Mouse (Mus musculus): Measurements from ENCODE around the gene Bsn.
"Not testable (repeated sequence)": the region's sequence is repeated elsewhere in the genome, so short reads cannot be mapped to it uniquely, and the experiment has no call there.

Gene Bsn

DNA sequence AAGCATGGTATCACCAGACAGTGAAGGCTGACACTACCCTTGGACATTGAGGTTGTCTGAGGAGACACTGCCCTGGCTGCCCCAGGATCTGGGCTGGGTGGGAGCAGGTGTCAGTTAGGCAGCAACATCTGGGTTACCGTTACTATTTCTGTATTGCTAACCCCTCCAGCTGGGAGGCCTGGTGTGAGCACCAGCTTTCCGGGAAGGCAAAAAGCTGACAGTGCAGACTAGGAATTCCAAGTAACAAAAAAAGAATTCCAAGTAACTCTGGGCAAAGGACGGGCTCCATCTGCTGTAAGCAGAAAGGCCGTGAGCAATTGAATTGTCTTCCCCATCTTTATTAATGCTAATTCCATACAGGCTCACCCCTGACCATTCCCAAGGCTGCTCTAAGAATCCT, 8.4 kb upstream of the Bsn start:
- no peak for DNase-seq (ENCODE audit: low spot score in 2 of 2)

DNA sequence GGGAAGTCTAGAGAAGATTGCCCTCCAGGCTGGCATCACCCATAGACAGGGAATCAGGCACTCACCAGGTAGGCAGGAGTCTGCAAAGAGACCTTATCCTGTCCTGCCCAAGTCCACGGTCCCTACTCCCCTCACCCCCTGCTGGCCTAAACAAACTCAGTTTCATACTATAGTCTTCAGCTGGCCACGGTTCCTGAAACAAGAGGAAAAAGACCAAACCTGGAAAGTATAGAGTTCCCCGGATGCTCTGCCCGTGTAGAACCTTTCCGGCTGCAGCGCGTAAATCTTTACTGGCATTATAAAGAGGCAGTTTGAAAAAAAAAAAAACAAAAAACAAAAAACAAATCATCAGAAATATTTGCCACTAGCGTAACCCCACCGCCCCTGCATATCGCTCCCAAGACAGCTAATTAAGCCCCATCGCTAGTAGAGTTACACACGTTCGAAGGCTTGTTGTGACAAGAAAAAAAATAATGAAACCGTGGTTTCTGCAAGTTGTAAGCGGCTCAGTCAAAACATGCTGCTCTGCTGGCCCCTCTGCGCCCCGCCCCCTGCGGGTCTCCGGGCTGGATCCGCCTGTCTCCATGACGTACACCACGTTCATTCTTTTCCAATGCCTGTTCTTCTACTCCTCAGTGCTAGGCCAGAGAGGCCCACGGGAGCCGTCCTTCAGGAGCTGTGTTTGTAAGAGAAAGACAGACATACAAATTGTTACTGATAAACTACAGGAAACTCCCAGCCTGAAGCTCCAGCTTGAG, 6.9 kb upstream of the Bsn start:
- no peak for DNase-seq (ENCODE audit: low spot score in 2 of 2)

DNA sequence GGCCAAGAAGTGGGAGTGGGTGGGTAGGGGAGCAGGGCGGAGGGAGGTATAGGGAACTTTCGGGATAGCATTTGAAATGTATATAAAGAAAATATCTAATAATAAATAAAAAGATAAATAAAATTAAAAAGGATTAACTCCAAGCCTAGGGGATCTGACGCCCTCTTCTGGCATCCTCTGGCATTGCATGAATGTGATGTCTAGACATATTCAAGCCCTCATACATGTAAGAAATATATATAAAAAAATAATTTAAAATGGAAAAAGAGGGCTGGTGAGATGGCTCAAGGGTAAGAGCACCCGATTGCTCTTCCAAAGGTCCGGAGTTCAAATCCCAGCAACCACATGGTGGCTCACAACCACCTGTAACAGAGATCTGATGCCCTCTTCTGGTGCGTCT, 6.0 kb upstream of the Bsn start:
- DNase-seq (ENCODE audit: low spot score in 2 of 2): not testable (repeated sequence)

DNA sequence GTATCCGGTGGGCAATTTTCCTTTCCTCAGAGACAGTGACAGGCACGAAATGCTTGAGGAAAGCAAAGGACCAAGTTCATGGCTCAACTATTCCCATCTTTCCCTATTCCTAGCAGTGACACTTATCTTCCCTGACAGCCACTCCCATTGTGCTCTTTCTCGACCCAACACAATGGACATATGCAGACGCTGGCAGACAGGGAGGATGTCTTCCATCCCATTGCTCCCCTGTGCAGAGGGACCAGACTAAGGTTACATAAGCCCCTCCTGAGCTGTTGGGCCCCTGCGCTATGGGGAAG, 747 bp downstream of the Bsn start:
- DNase-seq (ENCODE audit: low spot score in 2 of 2): no peak

DNA sequence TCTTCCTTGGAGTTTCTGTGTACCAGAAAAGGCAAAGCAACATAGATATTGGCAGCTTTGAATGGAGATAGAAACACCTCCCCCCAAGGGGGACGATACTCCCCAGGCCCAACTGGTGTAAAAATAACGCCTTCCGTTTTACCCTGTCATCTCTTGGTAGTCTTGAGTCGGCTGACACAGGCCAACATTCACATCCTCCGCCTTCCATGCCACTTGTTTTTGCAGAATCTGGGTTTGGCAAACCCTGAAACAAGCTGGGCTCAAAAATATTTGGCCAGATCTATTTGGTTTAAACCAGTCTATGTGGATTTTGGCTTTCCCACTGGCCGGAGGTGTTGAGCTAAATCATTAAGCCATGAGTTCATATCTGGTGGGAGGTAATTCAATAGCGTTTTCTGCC, 1.2 kb downstream of the Bsn start:
- DNase-seq (ENCODE audit: low spot score in 2 of 2): no peak

DNA sequence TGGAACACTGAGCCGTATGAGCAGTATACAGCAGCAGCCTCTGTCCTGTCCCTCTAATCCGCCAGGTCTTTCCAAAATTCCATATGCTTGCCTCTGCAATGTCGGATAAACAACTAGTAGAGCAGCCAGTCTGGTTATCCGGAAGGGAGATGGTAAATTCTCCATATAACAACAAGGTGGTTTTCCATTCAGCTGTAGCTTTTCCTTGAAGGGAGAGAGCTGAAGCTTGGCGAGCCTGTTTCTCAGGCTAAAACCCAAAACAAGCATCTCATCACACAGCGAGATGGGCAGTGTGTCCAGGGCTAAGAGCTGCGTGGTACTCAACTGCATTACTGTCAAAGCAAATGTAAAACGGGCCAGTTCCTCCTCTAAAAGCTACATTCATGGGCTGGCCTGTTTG, 1.7 kb downstream of the Bsn start:
- no peak for DNase-seq (ENCODE audit: low spot score in 2 of 2)

DNA sequence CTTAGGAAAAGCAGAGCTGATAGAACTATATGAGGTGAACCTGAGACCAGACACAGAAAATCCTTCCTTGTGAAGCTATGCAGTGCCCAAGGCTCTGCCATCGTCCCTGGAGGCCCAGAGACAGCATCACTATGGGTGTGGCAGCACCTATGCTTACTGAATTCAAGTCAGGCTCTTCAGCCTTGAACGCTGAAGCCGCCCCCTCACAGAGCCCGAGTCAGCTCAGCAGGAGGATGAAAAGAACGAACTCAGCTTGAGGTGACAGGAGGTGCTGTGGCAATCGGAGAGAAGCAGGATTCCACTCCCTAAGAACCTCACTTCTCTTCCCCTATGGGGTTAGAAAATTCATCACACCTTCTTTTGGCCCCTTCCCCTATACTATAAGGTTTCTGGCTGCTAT, 2.6 kb downstream of the Bsn start:
- DNase-seq (ENCODE audit: low spot score in 2 of 2): no peak

DNA sequence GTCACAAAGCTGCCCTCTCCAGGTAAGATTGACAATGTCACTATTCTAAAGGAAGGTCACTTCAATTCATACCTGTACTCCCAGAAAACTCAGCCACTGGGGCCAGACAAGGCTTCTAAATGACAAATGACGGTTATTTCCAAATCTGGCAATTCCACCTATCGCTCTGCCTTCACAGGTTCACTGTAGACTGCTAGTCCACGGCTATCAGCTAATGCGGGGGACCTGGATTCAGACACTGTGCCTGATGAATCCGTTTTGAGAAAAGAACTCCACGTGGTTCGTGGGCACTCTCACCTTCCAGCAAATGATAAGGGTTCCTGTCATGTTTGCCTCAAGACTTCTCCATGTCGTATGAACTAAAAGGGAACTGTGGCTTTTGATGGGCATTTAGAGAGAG, 4.4 kb downstream of the Bsn start:
- no peak for DNase-seq (ENCODE audit: low spot score in 2 of 2)

DNA sequence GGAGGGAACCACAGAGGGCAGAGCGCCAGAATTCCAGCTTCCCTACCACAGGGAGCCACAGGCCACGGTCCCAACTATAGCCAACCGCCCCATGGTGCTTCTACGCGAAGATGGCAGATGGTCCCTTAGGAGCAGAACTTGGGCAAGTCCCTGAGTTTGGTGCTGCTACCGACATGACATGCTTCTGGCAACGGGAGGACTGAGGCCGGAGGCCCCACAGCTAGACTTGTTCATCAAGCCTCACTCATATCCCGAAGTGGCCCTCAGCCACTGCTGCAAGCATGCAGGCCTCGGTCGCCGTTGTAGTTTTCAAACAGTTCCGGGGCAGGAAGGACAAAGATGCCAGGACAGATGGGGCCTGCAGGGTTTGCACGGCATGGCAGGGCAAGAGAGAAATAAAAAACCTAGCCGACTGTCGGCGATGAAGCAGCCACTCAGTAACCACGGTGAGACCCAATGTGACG, 6.6 kb downstream of the Bsn start:
- no peak for DNase-seq (ENCODE audit: low spot score in 2 of 2)

DNA sequence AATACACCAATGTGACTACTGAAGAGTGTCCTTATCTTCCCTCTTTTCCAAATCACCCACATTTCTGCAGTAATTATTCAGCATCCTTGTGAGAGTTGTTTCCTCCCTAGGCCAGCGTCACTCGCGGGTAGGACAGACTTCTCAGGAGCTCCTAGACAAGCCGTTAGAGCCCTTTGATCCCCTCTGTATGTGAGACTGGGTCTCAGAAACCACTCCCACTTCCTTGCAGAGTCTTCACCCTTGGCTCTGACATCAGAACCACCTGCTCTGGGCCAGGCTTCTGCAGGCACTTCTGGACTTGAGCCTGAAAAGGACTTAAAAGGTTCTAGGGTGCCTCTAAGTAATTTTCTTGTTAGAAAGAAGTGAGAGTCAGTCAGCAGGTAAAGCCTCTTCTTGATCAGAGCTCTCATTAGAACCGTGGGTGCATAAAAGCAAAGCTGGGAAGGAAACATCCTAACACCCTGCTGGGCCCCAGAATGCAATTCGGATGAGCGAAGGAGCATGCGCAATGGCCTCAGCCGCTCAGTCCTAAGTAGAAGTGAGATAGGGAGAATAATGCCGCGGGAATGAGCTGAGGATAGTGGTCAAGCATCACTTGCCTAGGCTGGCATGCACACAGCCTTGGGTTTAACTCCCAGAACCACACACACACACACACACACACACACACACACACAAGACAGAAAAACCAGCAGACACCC, 7.2 kb downstream of the Bsn start:
- no peak for DNase-seq (ENCODE audit: low spot score in 2 of 2)

DNA sequence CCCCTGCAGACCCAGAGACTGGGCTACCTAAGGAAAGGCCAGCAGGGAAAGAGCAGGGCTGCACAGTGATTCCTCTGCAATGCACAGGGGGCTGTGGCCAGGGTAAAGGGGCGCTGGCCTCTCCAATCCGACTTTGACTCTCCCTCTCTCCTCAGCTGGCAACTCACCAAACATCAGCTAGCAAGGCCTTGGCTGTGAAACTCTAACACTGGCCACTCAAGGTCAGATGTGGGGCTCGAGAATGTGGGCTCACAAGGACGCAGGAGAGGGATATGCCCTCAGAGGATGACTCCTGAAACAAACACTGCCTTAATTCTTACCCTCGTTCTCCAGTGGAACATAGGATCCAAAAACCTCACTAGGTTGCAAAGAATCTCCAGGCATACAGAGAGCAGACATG, 11.8 kb downstream of the Bsn start:
- no peak for DNase-seq (ENCODE audit: low spot score in 2 of 2)

DNA sequence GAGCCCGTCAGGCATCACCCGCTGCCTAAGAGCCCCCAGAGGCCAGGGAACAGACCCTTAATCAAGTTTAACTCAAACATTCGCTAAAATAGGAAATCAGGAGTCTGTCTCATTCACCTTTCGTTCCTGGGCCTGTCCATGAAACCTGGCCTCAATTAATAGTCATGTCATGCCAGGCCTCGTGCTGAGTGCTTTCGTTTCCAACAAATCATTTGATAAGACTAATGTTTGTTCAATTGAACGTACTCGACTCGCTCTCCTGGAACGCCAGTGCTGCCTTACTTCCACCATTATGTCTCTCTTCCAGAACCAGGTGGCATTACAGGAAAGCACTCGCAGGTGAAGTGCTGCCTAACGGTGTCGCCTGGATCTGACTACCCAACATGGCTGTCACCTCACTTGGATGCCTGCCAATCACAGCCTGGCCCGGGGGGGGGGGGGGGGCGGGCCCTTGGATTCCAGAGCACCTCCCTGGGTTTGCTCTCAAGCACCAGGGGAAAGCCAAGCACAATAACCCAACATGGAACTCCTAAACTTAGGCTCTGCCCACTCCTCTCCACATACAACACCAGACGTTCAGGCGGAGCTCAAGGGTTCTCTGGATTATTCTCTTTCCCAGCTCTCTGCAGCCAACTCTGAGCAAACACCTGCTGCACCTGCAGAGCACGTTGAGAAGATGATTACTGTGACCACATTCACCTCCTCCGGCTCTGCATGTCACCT, 14.9 kb downstream of the Bsn start:
- no peak for DNase-seq (ENCODE audit: low spot score in 2 of 2)

DNA sequence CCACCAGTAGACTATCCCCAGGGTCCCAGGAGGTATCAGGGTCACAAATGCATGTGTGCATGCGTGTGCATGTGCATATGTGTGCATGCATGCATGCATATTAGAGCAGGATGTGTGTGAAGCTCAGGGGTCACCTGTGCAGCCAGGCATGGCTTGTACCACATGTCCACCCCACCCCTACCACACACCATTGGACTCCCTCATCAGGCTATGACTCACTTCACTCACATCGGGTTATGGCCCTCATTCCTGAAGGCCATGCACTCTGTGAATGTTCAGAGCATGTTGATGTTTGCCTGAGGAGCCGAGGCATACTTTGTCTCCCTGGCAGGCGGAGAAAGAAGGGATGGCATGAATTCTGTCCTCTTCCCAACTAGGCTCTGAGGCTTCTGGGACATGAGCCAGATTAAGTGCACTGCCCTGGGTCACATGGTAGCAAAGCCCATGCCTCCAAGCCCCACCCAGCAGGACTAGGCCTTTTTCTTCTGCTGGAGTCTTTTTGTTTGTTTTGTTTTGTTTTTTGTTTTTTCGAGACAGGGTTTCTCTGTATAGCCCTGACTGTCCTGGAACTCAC, 17.3 kb downstream of the Bsn start:
- DNase-seq (ENCODE audit: low spot score in 2 of 2): no peak

DNA sequence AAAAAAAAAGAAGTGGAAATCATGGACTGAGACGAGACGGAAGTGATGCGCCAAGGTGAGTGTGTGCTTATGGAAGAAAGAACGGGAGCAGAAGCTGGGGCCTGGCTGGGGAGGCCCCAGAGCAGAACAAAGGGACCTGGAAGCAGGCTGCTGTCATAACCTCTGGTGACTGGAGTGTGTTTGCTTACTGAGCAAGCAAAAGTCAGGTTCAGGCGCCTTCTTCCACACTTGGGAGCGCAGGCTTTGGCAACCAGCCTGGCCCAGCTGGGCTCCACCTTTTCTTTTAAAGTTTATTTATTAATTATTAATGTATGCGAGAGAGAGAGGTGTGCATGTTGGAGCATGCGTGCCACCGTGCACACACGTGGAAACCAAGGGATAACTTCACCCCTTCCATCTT, 20.4 kb downstream of the Bsn start:
- no peak for DNase-seq (ENCODE audit: low spot score in 2 of 2)

DNA sequence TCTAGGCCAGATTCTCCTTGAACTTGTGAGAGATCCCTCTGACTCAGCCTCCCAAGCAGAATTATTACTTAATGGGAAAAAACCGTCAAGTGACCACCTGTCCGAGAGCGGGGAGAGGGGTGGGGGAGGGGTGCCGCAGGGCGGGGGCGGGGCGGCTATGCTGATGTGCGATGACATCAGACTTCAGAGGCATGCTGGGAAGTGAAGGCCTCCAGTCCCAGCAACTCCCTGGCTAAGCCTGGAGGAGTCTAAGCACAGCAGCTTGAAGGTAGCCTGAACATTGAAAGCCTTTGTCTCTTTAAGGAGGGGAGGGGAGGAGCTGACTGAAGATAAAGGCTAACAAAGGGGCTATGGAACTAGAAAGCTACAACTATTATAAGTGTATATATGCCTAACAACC, 25.0 kb downstream of the Bsn start:
- no peak for DNase-seq (ENCODE audit: low spot score in 2 of 2)

DNA sequence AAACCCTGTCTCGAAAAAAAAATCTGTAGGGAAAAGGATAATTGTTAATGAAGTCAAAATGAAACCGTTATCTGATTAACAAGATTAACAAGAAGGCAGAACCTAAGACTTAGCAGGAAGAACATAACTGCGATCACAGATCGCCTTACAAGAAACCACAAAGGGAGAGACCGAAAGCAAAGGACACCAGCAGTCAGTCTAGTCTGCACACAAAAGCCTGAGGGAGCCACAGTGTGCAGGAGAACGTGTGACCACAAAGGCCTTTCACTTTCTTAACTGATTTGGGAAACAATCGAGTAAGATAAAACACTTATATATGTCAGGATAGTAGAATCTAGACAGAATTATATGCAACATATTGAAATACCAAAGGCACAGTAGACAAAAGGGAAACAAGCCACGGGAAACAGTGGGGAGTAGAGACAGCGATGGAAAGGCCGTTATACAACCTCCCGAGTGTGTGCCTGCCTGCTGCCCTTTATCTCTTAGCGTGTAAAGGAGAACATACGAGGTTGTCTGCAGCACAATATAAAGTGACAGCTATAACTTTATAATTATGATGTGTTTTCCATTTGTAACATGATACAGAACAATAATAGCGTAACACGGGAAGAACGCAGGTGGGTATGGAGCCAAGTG, 26.4 kb downstream of the Bsn start:
- no peak for DNase-seq (ENCODE audit: low spot score in 2 of 2)

DNA sequence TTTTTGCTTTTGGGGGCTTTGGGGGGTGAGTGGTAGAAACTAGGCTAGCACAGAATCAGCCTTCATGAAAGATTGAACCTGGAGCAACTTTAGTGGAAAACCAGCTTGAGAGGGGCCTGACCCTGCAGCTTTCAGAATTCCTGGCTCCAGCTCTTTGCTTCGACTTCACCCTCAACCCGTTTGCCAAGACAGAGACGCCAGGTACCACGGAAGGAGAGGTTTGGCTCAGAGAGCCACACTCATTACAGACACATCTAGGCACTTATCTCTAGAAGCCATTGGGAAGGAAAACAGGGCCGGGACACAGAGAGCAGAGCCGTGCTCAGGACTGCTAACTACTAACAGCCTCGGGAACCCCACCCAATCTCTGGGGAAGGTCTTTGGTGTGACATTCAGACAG, 32.3 kb downstream of the Bsn start:
- no peak for DNase-seq (ENCODE audit: low spot score in 2 of 2)

DNA sequence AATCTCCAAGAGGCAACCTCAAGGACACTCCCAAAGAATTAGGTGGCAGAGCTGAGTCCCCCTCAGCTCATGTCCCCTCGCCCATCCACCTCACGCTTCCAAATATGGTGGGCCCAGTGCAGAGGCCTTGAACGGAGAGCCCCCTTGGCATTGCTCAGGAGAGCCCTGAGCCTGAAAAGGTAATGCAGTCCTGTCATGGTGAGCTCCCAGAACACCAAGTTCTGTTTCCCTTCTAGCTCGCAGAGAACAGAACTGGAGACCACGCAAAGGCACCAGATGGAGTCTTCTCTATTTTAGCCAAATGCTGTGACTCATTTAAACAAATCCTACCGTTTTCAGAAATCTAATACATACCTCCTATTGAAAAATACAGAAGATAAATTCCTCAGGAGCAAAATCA, 32.7 kb downstream of the Bsn start:
- no peak for DNase-seq (ENCODE audit: low spot score in 2 of 2)

DNA sequence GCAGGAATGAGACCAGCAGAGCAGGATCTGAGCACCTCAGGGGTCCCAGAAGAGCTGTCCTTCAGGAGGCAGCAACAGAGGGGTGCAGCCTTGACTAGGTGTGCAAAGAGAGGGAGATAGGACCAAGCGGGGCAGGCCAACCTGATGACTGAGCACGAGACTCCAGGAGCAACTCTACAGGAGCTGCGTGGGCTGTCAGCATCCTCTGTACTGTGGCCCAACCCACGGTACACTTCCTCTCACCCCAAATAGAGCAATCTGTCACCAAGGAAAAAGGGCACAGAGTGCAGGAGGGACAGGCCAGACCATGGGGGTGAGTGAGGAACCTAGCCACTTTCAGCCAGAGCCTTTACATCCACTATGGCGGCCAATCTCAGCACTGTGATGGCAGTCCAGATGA, 33.4 kb downstream of the Bsn start:
- DNase-seq (ENCODE audit: low spot score in 2 of 2): no peak

DNA sequence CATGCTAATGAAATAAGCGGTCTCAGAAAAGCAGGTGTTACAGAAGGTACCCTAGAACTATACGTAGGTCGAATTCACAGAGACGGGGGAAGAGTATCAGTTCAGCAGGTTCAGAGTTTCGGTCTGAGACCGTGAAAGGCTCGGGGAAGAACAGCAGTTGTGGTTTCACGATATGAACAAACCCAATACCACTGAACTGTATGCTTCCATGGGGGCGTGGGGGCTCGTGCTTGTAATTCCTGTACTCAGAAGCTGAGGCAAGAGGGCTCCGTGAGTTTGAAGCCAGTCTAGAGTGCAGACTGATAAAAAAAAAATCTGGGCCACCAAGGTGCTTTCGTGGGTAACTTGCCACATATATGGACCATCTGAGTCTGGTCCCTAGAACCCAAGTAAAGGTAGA, 35.4 kb downstream of the Bsn start:
- DNase-seq (ENCODE audit: low spot score in 2 of 2): no peak

DNA sequence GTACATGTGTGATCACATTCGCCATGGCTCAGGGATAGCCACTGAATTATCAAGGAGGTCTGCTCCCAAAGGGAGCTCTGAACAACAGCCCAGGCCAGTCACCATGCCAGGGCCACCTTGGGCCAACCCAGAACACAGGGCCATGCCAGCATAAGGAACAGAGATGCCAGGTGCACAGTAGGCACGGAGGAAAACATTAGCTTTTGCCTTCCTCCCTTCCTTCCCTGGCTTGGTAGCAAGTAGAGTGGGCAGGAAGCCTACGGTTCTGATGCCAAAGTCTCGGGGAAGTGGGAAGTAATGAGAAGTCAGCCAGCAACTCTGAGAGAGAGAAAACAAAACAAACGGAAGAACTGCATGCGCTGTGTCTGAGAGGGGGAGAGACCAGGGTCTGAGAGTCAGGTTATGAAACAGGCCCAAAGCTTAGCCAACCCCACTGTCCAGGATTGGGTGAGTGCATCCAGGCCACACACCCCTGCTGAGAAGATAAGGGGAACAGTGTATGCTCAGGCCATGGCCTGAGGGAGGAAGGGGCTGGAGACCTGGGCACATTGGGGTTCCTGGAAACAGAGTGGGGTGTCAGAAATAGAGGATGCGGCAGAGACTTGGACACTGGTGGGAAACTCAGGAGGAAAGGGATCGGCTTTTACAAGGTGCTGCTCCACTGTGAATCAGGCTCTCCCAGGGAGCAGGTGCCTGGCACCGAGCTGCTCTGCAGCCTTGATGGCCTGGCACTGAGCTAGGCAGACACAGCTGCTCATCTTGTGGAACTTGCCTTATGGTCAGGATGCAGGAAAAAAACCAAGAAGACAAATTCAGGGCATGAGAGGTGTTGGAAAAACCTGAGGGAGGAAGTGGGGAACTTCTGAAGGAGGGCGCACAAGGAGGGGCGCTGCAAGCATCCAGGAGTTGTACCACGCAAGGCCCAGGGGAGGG, 36.4 kb downstream of the Bsn start:
- no peak for DNase-seq (ENCODE audit: low spot score in 2 of 2)
